Mouse (Mus musculus) layer of hippocampus, adult 9-11 months (tissue): ENCODE measurements around the gene Gpx2.
"Not testable (repeated sequence)": the region's sequence is repeated elsewhere in the genome, so short reads cannot be mapped to it uniquely, and the experiment has no call there.

Experiments used
- DNase-seq: peaks from one replicate; pipeline ENCODE4 v3.0.0; 2022

Gene Gpx2

GRCm38 (mm10) chr12:76803700-76804252 is 8.4 kb upstream of the Gpx2 start:
- DNase-seq = no peak

GRCm38 (mm10) chr12:76803028-76803427 is 7.7 kb upstream of the Gpx2 start:
- no peak for DNase-seq

- no peak for DNase-seq
These were observed 2.8 kb upstream of the Gpx2 start for GRCm38 (mm10) chr12:76798008-76798720.

- DNase-seq = no peak
These were observed 1.7 kb upstream of the Gpx2 start for GRCm38 (mm10) chr12:76796938-76797539.

GRCm38 (mm10) chr12:76792540-76792939 is 2.8 kb downstream of the Gpx2 start:
- DNase-seq = not testable (repeated sequence)

GRCm38 (mm10) chr12:76790446-76791084 is 4.8 kb downstream of the Gpx2 start:
- DNase-seq = no peak

- DNase-seq = no peak
These were observed 11.2 kb downstream of the Gpx2 start for GRCm38 (mm10) chr12:76784056-76784619.

- peak; percentile 18 for DNase-seq
These were observed 14.5 kb downstream of the Gpx2 start for GRCm38 (mm10) chr12:76780639-76781468.

GRCm38 (mm10) chr12:76779951-76780350 is 15.4 kb downstream of the Gpx2 start:
- DNase-seq = no peak

GRCm38 (mm10) chr12:76778305-76779083 is 16.9 kb downstream of the Gpx2 start:
- DNase-seq = no peak

GRCm38 (mm10) chr12:76777845-76778244 is 17.5 kb downstream of the Gpx2 start:
- DNase-seq = no peak

- no peak for DNase-seq
These were observed 18.5 kb downstream of the Gpx2 start for GRCm38 (mm10) chr12:76776898-76777297.

GRCm38 (mm10) chr12:76775132-76775531 is 20.2 kb downstream of the Gpx2 start:
- DNase-seq = no peak

GRCm38 (mm10) chr12:76774652-76775051 is 20.7 kb downstream of the Gpx2 start:
- no peak for DNase-seq

- DNase-seq = no peak
These were observed 23.8 kb downstream of the Gpx2 start for GRCm38 (mm10) chr12:76771540-76771939.

GRCm38 (mm10) chr12:76770841-76771500 is 24.4 kb downstream of the Gpx2 start:
- DNase-seq = no peak

- peak; percentile 34 for DNase-seq
These were observed 29.3 kb downstream of the Gpx2 start for GRCm38 (mm10) chr12:76765901-76766630.

GRCm38 (mm10) chr12:76765354-76765851 is 30.0 kb downstream of the Gpx2 start, which contains the start of the genes Churc1 and Fntb:
Churc1 (plus strand) TSS chr12:76765538.
Fntb (plus strand) TSS chr12:76765589.
- peak; percentile 91 for DNase-seq

GRCm38 (mm10) chr12:76752652-76753318 is 42.6 kb downstream of the Gpx2 start:
- DNase-seq = peak; percentile 65
